Mouse (Mus musculus) stomach, embryonic 15.5 days (tissue): ENCODE measurements around the gene Ctsw. TPM values are rescaled to one million over a fixed set of nuclear protein-coding genes. Genes with fewer than 3 reads are reported as not detected.

Experiments used
- ATAC-seq: fragments of 200-750 bp; cut with Nextera tagmentation; 2 replicates; pipeline ENCODE4 v1.8.0; 2017; ENCODE audit warnings: low read depth, moderate number of reproducible peaks, moderate TSS enrichment; ENCODE audit not compliant: insufficient read depth, low FRiP score
- H3K27ac ChIP-seq: fragments of 300-500 bp; sonication (generic); 2 replicates; pipeline ENCODE4 v1.5.1; 2015; ENCODE audit warnings: mild to moderate bottlenecking, inconsistent platforms
- H3K27me3 ChIP-seq: fragments of 300-500 bp; sonication (generic); replicated peaks from 2 replicates; pipeline ENCODE4 v1.6.1; 2015; ENCODE audit warnings: inconsistent platforms
- H3K36me3 ChIP-seq: fragments of 300-500 bp; sonication (generic); 2 replicates; pipeline ENCODE4 v1.6.1; 2015; ENCODE audit warnings: inconsistent platforms
- H3K4me1 ChIP-seq: fragments of 300-500 bp; sonication (generic); 2 replicates; pipeline ENCODE4 v1.6.1; 2015; ENCODE audit warnings: inconsistent platforms
- H3K4me2 ChIP-seq: fragments of 300-500 bp; sonication (generic); 2 replicates; pipeline ENCODE4 v1.6.1; 2015; ENCODE audit warnings: mild to moderate bottlenecking, inconsistent platforms
- H3K4me3 ChIP-seq: fragments of 300-500 bp; sonication (generic); replicated peaks from 2 replicates; pipeline ENCODE4 v1.5.1; 2015; ENCODE audit warnings: inconsistent platforms
- H3K9ac ChIP-seq: fragments of 300-500 bp; sonication (generic); 2 replicates; pipeline ENCODE4 v1.6.1; 2015; ENCODE audit warnings: inconsistent platforms
- H3K9me3 ChIP-seq: fragments of 300-500 bp; sonication (generic); 2 replicates; pipeline ENCODE4 v1.6.1; 2016; ENCODE audit warnings: inconsistent platforms
- WGBS: fragments of 180-500 bp; shearing (Covaris S2); methylation state at CpG from one replicate; pipeline ENCODE4 v1.1.7; 2015; 5-methylcytosine and 5-hydroxymethylcytosine counted together
- polyA plus RNA-seq: library from polyadenylated mRNA; unstranded; fragments of >200 nt; fragmentation: Nextera tagmentation; extraction: Ambion mirVana; gene quantifications from 2 replicates; pipeline ENCODE4 v1.2.1, GENCODE M21; 2015

Ctsw gene
- polyA plus RNA-seq, 1 experiment from 2014 or later, result 2.3 TPM

DNA sequence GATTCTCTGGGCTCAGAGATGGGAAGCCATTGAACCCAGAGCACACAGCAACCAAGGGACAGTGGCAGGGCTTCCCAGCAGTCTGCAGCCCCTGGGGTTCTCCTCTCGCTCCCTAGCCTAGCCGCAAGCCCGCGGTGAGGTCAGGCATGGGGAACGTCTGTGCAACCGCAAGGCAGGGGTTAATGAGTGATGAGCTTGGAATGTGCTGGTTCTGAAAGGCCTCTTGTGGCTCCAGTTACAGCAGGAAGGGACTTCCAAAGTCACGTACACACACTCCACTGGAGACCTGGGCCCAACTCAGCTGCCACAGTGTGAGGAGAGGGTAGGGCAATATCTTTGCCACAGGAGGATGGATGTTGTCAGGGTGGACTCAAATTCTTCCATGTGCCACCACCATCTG lies 23.4 kb downstream of the Ctsw start:
- no peak overlapping the region for H3K4me2 ChIP-seq
- H3K27me3 ChIP-seq, result peaks cover 26% of the 10 kb centered on the region; the same call in 1 of the 2 replicates
- H3K4me1 ChIP-seq, result peaks cover 14% of the 10 kb centered on the region
- H3K4me3 ChIP-seq, result no peak overlapping the region
- ATAC-seq, result no peak
- no peaks in the 10 kb centered on the region for H3K36me3 ChIP-seq
- no peaks in the 10 kb centered on the region for H3K9me3 ChIP-seq
- no peak overlapping the region for H3K9ac ChIP-seq
- 21% methylated on average over 7 of the region's 7 CpGs for WGBS
- H3K27ac ChIP-seq, result no peak overlapping the region

DNA sequence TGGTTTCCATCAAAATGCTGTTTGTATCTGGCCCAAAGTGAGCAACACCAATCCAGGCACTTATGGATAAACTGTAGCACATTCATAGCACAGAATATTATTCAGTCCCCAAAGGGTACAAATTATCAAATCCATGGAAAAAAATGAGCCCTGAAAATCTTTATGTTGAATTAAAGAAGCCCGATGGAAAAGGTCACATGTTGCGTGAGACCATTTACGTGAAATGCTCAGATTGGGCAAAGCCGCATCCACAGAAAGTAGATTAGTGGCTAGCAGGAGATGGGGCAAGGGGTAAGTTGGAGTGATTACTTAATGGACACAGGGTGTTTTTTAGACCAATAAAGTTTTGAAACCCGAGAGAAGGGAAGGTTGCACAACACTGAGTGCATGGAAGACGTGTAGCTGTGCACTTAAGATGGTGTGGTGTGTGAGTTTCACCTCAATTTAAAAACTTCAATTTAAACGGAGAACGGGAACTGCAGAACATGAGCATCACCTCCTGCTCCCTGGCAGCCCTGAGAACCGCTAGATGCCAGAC lies 23.9 kb downstream of the Ctsw start:
- H3K27ac ChIP-seq, result no peak overlapping the region
- no peak for ATAC-seq
- no peak overlapping the region for H3K4me2 ChIP-seq
- H3K9me3 ChIP-seq, result no peaks in the 10 kb centered on the region
- peaks cover 25% of the 10 kb centered on the region; the same call in 1 of the 2 replicates for H3K27me3 ChIP-seq
- H3K9ac ChIP-seq, result no peak overlapping the region
- 53% methylated on average over 9 of the region's 9 CpGs for WGBS
- H3K4me3 ChIP-seq, result no peak overlapping the region
- peaks cover 14% of the 10 kb centered on the region for H3K4me1 ChIP-seq
- no peaks in the 10 kb centered on the region for H3K36me3 ChIP-seq

DNA sequence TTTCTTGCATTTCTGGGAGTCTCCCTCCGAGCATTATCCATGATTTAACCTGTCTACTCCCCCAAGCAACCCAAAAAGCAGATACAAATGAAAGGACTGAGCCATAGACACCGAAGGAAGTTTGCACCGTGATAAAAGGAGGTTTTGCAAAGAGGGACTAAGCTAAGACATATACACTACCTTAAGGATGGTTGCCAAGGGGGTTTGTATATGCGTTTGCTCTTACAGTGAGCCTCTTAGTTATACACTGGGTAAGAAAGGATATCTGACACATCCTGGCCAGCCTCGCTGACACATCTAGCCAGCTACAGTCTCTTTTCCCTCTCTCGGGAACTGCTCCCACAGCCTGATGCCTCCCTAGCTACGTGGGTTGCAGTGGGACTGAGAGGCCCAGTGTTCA lies 34.4 kb downstream of the Ctsw start:
- peak overlapping the region; percentile 89 for H3K4me2 ChIP-seq
- ATAC-seq, result no peak
- H3K27me3 ChIP-seq, result no peaks in the 10 kb centered on the region
- 49% methylated on average over 7 of the region's 7 CpGs for WGBS
- H3K9me3 ChIP-seq, result no peaks in the 10 kb centered on the region
- peaks cover 19% of the 10 kb centered on the region for H3K4me1 ChIP-seq
- H3K4me3 ChIP-seq, result peak overlapping the region; percentile 36; the same call in 1 of the 2 replicates
- H3K36me3 ChIP-seq, result no peaks in the 10 kb centered on the region
- H3K27ac ChIP-seq, result peak overlapping the region; percentile 79; the same call in 1 of the 2 replicates
- H3K9ac ChIP-seq, result no peak overlapping the region

DNA sequence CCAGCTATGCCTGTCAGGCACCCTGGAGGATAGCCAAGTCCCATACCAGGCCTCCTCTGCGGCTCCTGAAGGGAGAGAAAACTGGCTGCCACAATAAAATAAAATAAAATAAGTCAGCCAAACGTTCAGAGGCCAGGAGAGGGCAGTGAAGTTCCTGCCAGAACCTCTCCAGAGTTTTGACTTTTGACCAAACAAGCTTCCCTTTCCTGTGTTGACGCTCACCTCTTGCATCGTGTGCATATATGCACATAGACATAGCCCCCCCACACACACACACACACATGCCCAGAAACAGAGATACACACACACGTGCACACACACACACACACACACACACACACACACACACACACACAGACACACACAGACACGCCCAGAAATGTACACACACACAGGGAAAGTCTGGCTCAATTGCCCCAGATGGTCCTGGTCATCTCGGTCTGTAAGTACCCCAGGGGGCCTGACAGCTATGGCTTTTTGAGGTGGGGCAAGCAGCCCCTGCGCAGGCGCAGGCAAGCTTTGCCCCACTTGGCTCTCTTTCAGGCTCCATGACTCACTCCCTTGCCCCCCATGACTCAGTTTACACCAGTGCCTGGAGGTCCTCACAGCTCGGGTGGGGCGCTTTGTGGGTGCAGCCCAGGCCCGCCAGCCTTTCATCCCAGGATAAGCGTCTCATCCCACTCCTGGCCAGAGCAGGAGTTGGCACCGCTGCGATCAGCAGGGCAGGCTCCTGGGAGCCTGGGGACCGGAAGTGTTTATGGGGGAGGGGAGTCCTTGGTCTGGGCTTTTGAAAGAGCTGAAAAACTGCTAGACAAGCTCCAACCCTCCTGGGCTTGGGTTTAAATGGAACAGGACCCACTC lies 35.1 kb downstream of the Ctsw start:
- peaks cover 19% of the 10 kb centered on the region for H3K4me1 ChIP-seq
- peak overlapping the region; percentile 39 for H3K9ac ChIP-seq
- H3K36me3 ChIP-seq, result no peaks in the 10 kb centered on the region
- H3K27ac ChIP-seq, result peak overlapping the region; percentile 79
- no peaks in the 10 kb centered on the region for H3K9me3 ChIP-seq
- H3K4me2 ChIP-seq, result peak overlapping the region; percentile 89
- WGBS, result 2% methylated on average over 16 of the region's 16 CpGs
- peak; percentile 61 for ATAC-seq
- H3K4me3 ChIP-seq, result peak overlapping the region; percentile 36
- H3K27me3 ChIP-seq, result no peaks in the 10 kb centered on the region

DNA sequence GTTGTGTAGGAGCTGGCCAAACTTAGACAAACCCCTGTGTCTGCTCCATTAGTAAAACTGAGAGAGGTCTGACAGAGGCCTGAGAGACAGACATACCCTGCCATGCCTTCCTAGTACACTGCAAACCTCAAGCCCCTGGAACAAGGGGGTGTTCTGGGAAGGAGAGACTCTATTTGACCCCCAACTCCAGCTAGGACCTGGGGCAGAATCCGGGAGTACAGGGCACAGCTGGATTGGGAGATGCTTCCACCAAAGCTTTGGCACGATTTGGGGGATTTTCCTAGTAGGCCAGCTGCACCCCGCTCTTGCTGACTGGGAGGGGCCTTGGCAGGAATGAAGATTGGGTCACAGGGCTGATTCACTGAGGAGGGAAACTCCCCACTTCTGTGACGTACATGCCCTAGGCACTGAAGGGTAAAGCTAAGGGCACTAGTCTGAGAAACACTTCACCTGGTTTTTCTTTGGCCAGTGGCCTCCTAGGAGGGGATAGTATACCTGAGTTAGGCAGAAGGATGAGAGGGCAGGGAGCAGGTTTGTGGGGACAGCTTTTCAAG lies 36.3 kb downstream of the Ctsw start:
- H3K36me3 ChIP-seq, result 0 out of 2 replicates have a peak, but pooled peaks cover 2% of the 10 kb centered on the region
- H3K9me3 ChIP-seq, result no peaks in the 10 kb centered on the region
- no peak overlapping the region for H3K4me3 ChIP-seq
- no peaks in the 10 kb centered on the region for H3K27me3 ChIP-seq
- no peak overlapping the region for H3K4me2 ChIP-seq
- ATAC-seq, result no peak
- no peak overlapping the region for H3K9ac ChIP-seq
- no peak overlapping the region for H3K27ac ChIP-seq
- peaks cover 22% of the 10 kb centered on the region for H3K4me1 ChIP-seq
- 71% methylated on average over 4 of the region's 4 CpGs for WGBS

DNA sequence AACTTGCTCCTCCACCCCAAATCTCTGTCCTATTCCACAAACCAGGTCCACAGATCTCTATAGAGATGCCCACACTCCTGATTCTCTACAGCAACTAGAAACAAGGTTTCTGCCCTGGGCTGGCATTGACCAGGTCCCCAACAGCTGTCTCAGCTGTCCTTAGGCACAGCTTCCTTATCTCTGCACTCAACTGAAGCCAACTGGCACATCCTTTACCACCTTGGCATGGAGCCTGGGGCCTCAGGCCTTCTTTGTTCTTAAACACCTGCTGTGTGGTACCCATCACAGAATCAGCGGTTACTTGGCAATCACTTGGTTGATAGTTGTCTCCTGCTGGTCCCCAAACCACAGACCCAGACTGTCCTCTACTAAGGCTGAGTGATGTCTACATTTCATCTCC lies 37.9 kb downstream of the Ctsw start:
- Histone ChIP-seq H3K9ac (no peak overlapping the region), H3K36me3 (0 out of 2 replicates have a peak, but pooled peaks cover 9% of the 10 kb centered on the region), H3K4me1 (peaks cover 34% of the 10 kb centered on the region), H3K27ac (no peak overlapping the region), H3K4me2 (no peak overlapping the region), H3K27me3 (no peaks in the 10 kb centered on the region), H3K9me3 (no peaks in the 10 kb centered on the region), H3K4me3 (no peak overlapping the region)
- no peak for ATAC-seq
- 86% methylated on average over 1 of the region's 1 CpGs for WGBS

DNA sequence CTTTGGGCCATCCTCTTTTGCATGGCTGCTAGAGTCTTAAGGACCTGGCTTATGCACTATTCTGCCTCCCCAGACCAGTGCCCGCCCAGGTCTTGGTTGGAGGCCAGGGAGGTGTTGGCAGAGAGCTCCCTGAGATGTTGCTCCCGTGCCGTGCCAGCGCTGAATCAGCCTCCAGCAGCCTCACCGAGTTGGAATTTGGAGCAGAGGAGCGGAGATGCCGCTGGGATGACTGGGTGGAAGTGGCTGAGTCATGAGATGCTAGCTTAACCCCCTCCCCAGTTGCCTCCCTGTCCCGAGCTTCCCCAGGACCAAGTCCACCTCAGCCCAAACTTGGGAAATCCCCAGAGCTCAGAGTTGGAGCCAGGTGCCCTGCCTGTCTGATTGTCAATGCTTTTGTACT lies 38.5 kb downstream of the Ctsw start:
- H3K9ac ChIP-seq, result no peak overlapping the region
- H3K9me3 ChIP-seq, result no peaks in the 10 kb centered on the region
- ATAC-seq, result no peak
- H3K4me3 ChIP-seq, result no peak overlapping the region
- H3K36me3 ChIP-seq, result 0 out of 2 replicates have a peak, but pooled peaks cover 9% of the 10 kb centered on the region
- WGBS, result 67% methylated on average over 8 of the region's 8 CpGs
- no peak overlapping the region for H3K27ac ChIP-seq
- no peak overlapping the region for H3K4me2 ChIP-seq
- H3K27me3 ChIP-seq, result no peaks in the 10 kb centered on the region
- peaks cover 34% of the 10 kb centered on the region for H3K4me1 ChIP-seq

DNA sequence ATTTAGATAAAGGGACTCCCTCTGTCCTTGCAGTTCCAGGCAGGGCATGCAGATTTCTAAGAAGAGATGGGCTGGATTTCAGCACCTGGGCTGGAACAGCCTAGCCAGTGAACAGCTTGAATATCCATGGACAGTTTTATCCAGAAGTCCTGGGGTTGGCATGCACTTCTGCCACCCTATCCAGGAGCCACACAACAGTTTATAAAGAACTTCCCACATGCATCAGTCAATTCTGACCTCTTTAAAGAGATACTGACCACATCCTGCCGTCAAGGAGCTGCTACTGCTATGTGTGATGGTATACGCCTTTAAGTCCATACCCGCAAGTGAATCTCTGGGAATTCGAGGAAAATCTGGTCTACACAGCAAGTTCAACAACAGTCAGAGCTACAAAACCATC lies 39.1 kb downstream of the Ctsw start:
- Histone ChIP-seq H3K27me3 (no peaks in the 10 kb centered on the region), H3K9me3 (no peaks in the 10 kb centered on the region), H3K4me3 (no peak overlapping the region), H3K27ac (no peak overlapping the region), H3K9ac (no peak overlapping the region), H3K4me2 (no peak overlapping the region), H3K4me1 (peaks cover 32% of the 10 kb centered on the region), H3K36me3 (0 out of 2 replicates have a peak, but pooled peaks cover 9% of the 10 kb centered on the region)
- WGBS, result 74% methylated on average over 4 of the region's 4 CpGs
- ATAC-seq, result no peak

DNA sequence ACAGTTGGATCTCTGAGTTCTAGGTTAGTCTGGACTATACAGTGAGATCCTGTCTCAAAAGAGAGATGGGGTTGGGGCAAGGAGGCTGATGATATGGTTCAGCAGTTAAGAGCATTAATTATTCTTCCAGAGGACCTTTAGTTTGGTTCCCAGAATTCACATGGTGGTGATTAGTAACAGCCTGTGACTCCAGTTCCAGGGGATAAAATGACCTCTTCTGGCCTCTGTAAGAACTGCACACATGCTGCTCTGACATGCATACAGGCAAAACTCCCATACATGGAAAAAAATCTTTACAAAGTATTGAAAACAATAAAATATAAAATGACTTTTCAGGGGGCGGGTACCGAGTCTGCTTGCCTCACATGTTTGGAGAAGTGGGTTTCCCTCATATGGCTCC lies 40.2 kb downstream of the Ctsw start:
- no peaks in the 10 kb centered on the region for H3K27me3 ChIP-seq
- H3K4me1 ChIP-seq, result peaks cover 34% of the 10 kb centered on the region
- H3K4me2 ChIP-seq, result no peak overlapping the region
- no peak overlapping the region for H3K4me3 ChIP-seq
- peaks cover 10% of the 10 kb centered on the region; the same call in 1 of the 2 replicates for H3K36me3 ChIP-seq
- no peak for ATAC-seq
- no peak overlapping the region for H3K27ac ChIP-seq
- H3K9me3 ChIP-seq, result no peaks in the 10 kb centered on the region
- WGBS, result 85% methylated on average over 2 of the region's 2 CpGs
- no peak overlapping the region for H3K9ac ChIP-seq

DNA sequence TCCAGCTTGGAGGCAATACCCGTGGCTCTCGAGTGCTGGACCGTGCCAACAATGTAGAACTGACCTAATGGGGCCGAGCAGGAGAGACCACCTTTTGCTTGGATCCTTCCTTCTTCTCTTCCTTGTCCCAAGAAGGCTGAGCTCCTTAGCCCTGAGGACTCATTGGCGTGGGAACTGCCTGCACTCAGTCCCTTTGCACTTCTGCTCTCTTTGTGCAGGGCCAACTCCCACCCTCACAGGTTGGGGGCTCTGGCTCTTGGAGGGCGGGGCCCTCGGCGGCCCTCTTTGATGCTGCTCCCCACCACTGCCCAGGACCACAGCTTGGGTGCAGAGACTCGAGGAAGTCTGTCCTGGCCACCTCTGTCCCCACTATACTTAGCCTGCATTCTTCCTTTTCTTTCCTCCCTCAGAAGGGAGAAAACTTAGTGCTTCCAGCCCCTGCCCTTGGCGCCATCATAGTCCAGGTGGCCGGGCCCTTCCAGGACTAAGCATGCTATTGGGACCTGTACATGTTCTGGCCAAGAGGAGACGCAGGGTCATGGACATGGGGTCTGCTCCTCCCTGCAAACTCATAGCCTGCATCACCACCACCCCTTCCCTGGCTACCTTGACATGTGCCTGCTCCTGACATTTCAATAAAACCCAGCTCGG lies 41.5 kb downstream of the Ctsw start:
- 85% methylated on average over 13 of the region's 13 CpGs for WGBS
- peak overlapping the region; percentile 89; the same call in 1 of the 2 replicates for H3K4me3 ChIP-seq
- H3K36me3 ChIP-seq, result peaks cover 14% of the 10 kb centered on the region; the same call in 1 of the 2 replicates
- no peaks in the 10 kb centered on the region for H3K9me3 ChIP-seq
- H3K27me3 ChIP-seq, result no peaks in the 10 kb centered on the region
- no peak overlapping the region for H3K9ac ChIP-seq
- ATAC-seq, result no peak
- peak overlapping the region; percentile 80 for H3K4me2 ChIP-seq
- peaks cover 31% of the 10 kb centered on the region for H3K4me1 ChIP-seq
- no peak overlapping the region for H3K27ac ChIP-seq

DNA sequence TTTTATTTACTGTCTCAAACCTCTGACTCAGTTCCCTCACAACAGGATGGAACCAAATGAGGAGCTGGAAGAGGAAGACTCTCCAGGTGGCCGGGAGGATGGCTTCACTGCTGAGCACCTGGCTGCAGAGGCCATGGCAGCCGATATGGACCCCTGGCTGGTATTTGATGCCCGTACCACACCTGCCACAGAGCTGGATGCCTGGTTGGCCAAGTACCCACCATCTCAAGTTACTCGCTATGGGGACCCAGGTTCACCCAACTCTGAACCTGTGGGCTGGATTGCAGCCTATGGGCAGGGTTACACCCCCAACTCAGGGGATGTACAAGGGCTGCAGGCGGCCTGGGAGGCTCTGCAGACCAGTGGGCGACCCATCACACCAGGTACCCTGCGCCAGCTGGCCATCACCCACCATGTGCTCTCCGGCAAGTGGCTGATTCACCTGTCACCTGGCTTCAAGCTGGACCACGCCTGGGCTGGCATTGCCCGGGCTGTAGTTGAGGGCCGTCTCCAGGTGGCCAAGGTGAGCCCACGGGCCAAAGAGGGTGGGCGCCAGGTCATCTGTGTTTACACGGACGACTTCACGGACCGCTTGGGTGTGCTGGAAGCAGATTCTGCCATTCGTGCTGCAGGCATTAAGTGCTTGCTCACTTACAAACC lies 42.3 kb downstream of the Ctsw start:
- H3K4me2 ChIP-seq, result peak overlapping the region; percentile 80
- H3K4me1 ChIP-seq, result peaks cover 31% of the 10 kb centered on the region
- no peaks in the 10 kb centered on the region for H3K27me3 ChIP-seq
- H3K27ac ChIP-seq, result peak overlapping the region; percentile 85; the same call in 1 of the 2 replicates
- H3K36me3 ChIP-seq, result peaks cover 15% of the 10 kb centered on the region; the same call in 1 of the 2 replicates
- WGBS, result 84% methylated on average over 18 of the region's 18 CpGs
- no peak for ATAC-seq
- H3K4me3 ChIP-seq, result peak overlapping the region; percentile 89
- peak overlapping the region; percentile 88; the same call in 1 of the 2 replicates for H3K9ac ChIP-seq
- no peaks in the 10 kb centered on the region for H3K9me3 ChIP-seq
